Mouse (Mus musculus): ENCODE data around the gene Arl4d.

- TF ChIP-seq POLR2A (IDR thresholded peaks at IDR 0.05; ENCODE audit: control insufficient read depth, low read depth, low read length) (no peak), CTCF (IDR thresholded peaks at IDR 0.05; ENCODE audit: control insufficient read depth, insufficient read depth, insufficient replicate concordance, low read depth, low read length) (no peak)
Observed at GRCm38 (mm10) chr11:101658751-101659558, 6.4 kb upstream of the Arl4d start.
